Mouse (Mus musculus): ENCODE measurements at regions not wholly inside any gene's neighbourhood (a gene's known extent, or its start where the extent isn't known, plus 50 kb on each side); places are given as distances from the start of the nearest gene placed in this dataset.

GRCm38 (mm10) chr1:127011901-127012300 lies 181.3 kb upstream of the Nckap5 start:
- DNase-seq (ENCODE audit: low read depth) = peak; percentile 29

DNA sequence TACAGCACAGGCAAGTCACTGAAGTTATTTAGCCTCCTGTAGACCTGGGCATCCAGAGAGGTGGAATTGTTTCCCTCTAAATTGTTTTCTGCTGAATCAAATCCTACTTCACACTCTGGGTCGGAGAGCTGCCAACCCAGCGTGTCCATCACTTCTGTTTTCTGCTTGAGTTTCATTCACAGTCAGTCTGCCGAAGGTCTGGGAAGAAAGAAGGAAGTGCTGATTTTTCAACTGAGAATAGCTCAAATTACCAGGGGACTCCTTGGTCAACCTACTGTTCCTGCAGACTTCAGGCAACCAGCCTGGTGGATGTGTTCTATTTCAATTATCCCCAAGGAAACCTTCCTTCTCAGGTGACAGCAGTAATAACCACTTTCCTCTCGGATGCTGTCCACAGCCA lies 179.1 kb upstream of the Nckap5 start:
- DNase-seq (ENCODE audit: low read depth) = no peak

- no peak for DNase-seq (ENCODE audit: low read depth)
These were observed 171.1 kb upstream of the Nckap5 start for GRCm38 (mm10) chr1:127001700-127002099.

DNA sequence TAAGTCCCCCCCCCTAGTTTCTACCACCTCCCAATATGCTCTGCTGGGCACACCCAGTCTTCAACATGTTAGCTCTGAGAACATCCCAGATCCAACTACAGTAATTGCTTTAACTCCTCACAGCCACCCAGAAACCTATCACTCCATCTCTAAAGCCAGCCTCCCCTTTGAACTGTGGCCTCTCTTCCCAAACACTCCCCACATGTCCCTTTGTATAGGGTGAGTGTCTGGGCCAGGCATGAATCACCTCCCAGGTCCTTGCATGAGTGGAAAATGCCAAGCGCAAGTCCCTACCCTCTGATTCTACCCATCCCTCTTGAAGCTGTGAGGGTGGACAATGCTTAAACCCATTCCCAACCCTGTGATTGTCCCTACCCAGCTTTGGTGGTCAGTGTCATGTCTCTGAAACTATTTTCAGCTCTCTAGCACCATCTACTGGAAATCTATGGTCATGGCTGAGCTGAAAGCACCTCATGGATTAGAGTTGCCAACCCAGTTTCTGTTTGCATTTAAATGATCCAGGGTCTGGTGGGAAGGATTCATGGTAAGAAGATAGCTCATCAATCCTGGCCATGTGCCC lies 162.6 kb upstream of the Nckap5 start:
- DNase-seq (ENCODE audit: low read depth) = peak; percentile 69

DNA sequence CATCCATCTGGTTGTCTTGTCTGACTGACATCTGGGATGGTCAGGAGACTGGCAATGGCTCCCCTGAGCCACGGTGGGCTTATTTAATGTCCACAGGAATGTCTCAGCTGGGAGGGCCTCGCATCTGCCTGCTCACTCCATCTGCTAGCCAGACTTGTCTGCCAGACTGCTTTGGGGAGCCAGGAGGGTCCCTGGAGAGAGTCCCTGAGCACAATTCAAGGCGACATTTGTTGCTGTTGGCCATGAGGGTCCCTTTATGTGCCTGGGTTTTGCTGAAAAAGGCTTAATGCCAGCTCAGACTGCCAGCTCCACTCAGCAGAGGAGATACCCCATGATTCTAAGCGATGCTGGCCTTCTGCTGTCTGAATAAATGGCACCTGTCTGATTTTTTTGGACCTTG lies 161.8 kb upstream of the Nckap5 start:
- DNase-seq (ENCODE audit: low read depth) = no peak

GRCm38 (mm10) chr1:126982805-126983204 lies 152.2 kb upstream of the Nckap5 start:
- DNase-seq (ENCODE audit: low read depth) = no peak

- no peak for DNase-seq (ENCODE audit: low read depth)
These were observed 149.7 kb upstream of the Nckap5 start for GRCm38 (mm10) chr1:126980311-126980710.

DNA sequence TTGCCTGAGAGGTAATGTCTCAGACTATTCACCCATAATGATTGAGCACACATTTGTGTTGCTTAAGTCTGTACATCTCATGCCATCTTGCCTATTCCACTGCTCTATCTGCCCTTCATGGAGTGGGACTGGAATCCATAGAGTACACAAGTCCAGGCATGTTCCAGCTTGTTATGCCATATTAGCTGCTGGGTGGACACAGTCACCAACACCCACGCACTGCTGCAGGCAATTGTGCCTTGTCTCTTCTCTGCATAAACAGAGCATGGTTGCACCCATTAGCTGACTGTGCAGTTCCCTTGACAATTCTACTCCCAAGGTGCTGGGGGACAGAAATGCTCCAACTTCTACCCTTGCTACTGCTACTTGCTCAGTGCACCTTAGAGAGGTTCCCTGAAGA lies 143.3 kb upstream of the Nckap5 start:
- no peak for DNase-seq (ENCODE audit: low read depth)

- DNase-seq (ENCODE audit: low read depth) = no peak
These were observed 141.3 kb upstream of the Nckap5 start for GRCm38 (mm10) chr1:126971777-126972421.

GRCm38 (mm10) chr1:126971118-126971517 lies 140.5 kb upstream of the Nckap5 start:
- DNase-seq (ENCODE audit: low read depth) = no peak

- peak; percentile 24 for DNase-seq (ENCODE audit: low read depth)
These were observed 135.8 kb upstream of the Nckap5 start for GRCm38 (mm10) chr1:126966394-126966793.

- no peak for DNase-seq (ENCODE audit: low read depth)
These were observed 125.5 kb upstream of the Nckap5 start for GRCm38 (mm10) chr1:126955839-126956720.

GRCm38 (mm10) chr1:126947860-126948259 lies 117.3 kb upstream of the Nckap5 start:
- no peak for DNase-seq (ENCODE audit: low read depth)

- DNase-seq (ENCODE audit: low read depth) = no peak
These were observed 102.1 kb upstream of the Nckap5 start for GRCm38 (mm10) chr1:126932658-126933057.

- peak; percentile 89 for DNase-seq (ENCODE audit: low read depth)
These were observed 101.2 kb upstream of the Nckap5 start for GRCm38 (mm10) chr1:126931754-126932153.

GRCm38 (mm10) chr1:126931093-126931492 lies 100.5 kb upstream of the Nckap5 start:
- DNase-seq (ENCODE audit: low read depth) = no peak

GRCm38 (mm10) chr1:126930611-126931010 lies 100.0 kb upstream of the Nckap5 start:
- DNase-seq (ENCODE audit: low read depth) = no peak

GRCm38 (mm10) chr1:126929666-126930065 lies 99.1 kb upstream of the Nckap5 start:
- peak; percentile 42 for DNase-seq (ENCODE audit: low read depth)

DNA sequence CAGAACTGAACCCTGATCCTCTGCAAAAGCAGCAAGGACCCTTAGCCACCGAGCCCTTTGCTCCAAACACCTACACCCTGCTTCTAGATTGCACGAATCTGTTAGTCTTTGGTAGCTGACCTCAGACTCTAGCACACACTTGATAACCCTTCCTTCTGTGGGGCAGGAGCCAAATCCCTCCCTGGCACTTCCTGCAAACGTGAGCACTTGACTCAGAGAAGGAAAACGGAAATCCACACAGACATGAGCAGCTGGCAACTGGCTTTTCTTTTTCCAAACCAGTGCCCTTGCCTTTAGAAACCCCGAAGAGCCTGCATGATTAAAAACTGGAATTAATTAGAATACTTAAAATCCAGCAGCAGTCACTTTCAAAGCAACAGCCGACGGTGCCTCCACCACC lies 97.6 kb upstream of the Nckap5 start:
- no peak for DNase-seq (ENCODE audit: low read depth)

GRCm38 (mm10) chr1:126925150-126926035 lies 94.8 kb upstream of the Nckap5 start:
- peak; percentile 46 for DNase-seq (ENCODE audit: low read depth)

GRCm38 (mm10) chr1:126923981-126924380 lies 93.4 kb upstream of the Nckap5 start:
- DNase-seq (ENCODE audit: low read depth) = no peak

DNA sequence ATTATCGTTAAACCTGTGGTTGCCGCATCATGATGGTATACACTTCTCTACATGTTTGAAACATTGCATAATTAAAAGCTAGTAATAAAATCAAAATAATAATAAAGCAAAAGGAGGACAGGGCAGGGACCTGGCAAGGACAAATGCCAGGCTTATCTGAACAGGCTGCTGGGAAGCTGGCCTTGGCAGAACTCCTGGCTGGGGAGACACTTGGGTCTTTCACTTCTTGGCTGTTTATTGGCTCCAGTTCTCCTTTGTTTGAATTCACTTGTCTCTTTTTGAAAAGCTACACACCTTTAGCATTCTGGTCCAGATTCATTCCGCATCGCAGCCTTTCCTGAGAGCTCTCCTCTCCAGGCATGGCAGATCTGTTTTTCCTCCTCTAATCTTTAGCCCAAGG lies 91.6 kb upstream of the Nckap5 start:
- DNase-seq (ENCODE audit: low read depth) = no peak

All from NIH3T3 (cell line).